9 mouse cellular contexts compared by ENCODE assay signal in genomic region chr5:115790436-115790835, GRCm38 (mm10). TPM values are rescaled to one million over a fixed set of nuclear protein-coding genes. Genes with fewer than 3 reads are reported as not detected.
DNase-seq lines count a peak whose midpoint lies in the region; ATAC-seq lines count a peak whose summit lies in the region.
"Had no signal": no experiment of that assay in that cellular context is flagged by ENCODE, and none has a peak within 500 bp of the region (broad histone marks: within the 10 kb centered on the region; RNA-seq: fewer than 3 reads in every experiment).

No protein-coding gene starts in this region.

- no peak overlapping the region for H3K4me3 ChIP-seq in forebrain, embryonic 11.5 days (ENCODE audit: low read depth, low read length)
- H3K4me3 ChIP-seq in forebrain, embryonic 16.5 days (replicated peaks; ENCODE audit: low read length), result no peak overlapping the region

- no peaks in the 10 kb centered on the region for H3K27me3 ChIP-seq in forebrain, embryonic 11.5 days (ENCODE audit: control insufficient read depth, insufficient read depth, low read length)
- H3K27me3 ChIP-seq in forebrain, embryonic 16.5 days (replicated peaks; ENCODE audit: control insufficient read depth, insufficient read depth, low read length), result no peaks in the 10 kb centered on the region

- ATAC-seq in forebrain, embryonic 11.5 days (replicated peaks; ENCODE audit: low FRiP score), result no peak
- ATAC-seq in forebrain, embryonic 16.5 days, result no peak

- no peak overlapping the region for H3K4me2 ChIP-seq in forebrain, embryonic 11.5 days (ENCODE audit: low read depth, low read length, severe bottlenecking)
- H3K4me2 ChIP-seq in forebrain, embryonic 16.5 days (ENCODE audit: low read length), result no peak overlapping the region

- intact Hi-C loops in gastrocnemius, postnatal 14 days (cut with DNase I; ENCODE audit: low total_unique reads), result no loop called here

- no peaks in the 10 kb centered on the region; the same call in 1 of the 2 replicates for H3K9me3 ChIP-seq in forebrain, embryonic 11.5 days (ENCODE audit: control insufficient read depth, low read length)
- H3K9me3 ChIP-seq in forebrain, embryonic 16.5 days (ENCODE audit: control insufficient read depth, low read length), result no peaks in the 10 kb centered on the region

- no peaks in the 10 kb centered on the region for H3K36me3 ChIP-seq in forebrain, embryonic 11.5 days (ENCODE audit: control insufficient read depth, insufficient read depth, low read length)
- H3K36me3 ChIP-seq in forebrain, embryonic 16.5 days (ENCODE audit: control insufficient read depth, insufficient read depth), result no peaks in the 10 kb centered on the region

- H3K4me1 ChIP-seq in forebrain, embryonic 11.5 days (replicated peaks; ENCODE audit: control insufficient read depth, insufficient read depth, low read length), result no peaks in the 10 kb centered on the region
- H3K4me1 ChIP-seq in forebrain, embryonic 16.5 days (replicated peaks; ENCODE audit: control insufficient read depth, insufficient read depth, low read length), result no peaks in the 10 kb centered on the region

- no peak overlapping the region for H3K9ac ChIP-seq in forebrain, embryonic 11.5 days (ENCODE audit: low read length)
- H3K9ac ChIP-seq in forebrain, embryonic 16.5 days (replicated peaks; ENCODE audit: low read depth, low read length), result no peak overlapping the region

- peak; percentile 75 for DNase-seq in forebrain, embryonic 11.5 days (ENCODE audit: low spot score)
- DNase-seq in T-cell, adult 2 months (ENCODE audit: low spot score), result peak; percentile 62
- peak; percentile 71 to 82 for DNase-seq in cerebellum, postnatal 25 days
- peak; percentile 26 for DNase-seq in gastrocnemius, postnatal 14 days
- DNase-seq in layer of hippocampus, adult 8-10 months (ENCODE audit: low spot score in 2 of 2), result peak; percentile 29 to 76
- peak; percentile 27 to 71 for DNase-seq in lung, postnatal 4 days
- DNase-seq in spleen, adult 12 weeks (ENCODE audit: low spot score), result peak; percentile 4

- 9% methylated on average over 3 of the region's 3 CpGs for WGBS in forebrain, embryonic 11.5 days
- WGBS in forebrain, embryonic 16.5 days, result 11% methylated on average over 3 of the region's 3 CpGs

- no peak overlapping the region for H3K27ac ChIP-seq in forebrain, embryonic 11.5 days (ENCODE audit: low read depth, low read length)
- H3K27ac ChIP-seq in forebrain, embryonic 16.5 days (ENCODE audit: low read length), result no peak overlapping the region
- H3K27ac ChIP-seq: macrophage had no signal

RNA-seq across cellular contexts. Expression of gene Cit, which starts 54.6 kb away (rescaled TPM):
- 44.9 and 48.9 TPM in 2 replicates for polyA plus RNA-seq in forebrain, embryonic 11.5 days (2014; fragmentation: Nextera tagmentation; extraction: Ambion mirVana)
- polyA plus RNA-seq in forebrain, embryonic 16.5 days (2015; fragmentation: Nextera tagmentation; extraction: Ambion mirVana), result 14.5 and 21.0 TPM in 2 replicates
- total RNA-seq in gastrocnemius, postnatal 14 days (2021), result 1 to 10 TPM; 2.9 to 4.6 TPM
- 10 to 100 TPM; 73.2 to 96.9 (median 79.2) TPM for total RNA-seq in layer of hippocampus, adult 8-10 months (2022)

RNA-seq across cellular contexts. Expression of gene Bicdl1, which starts 59.0 kb away (rescaled TPM):
- polyA plus RNA-seq in forebrain, embryonic 11.5 days (2014; fragmentation: Nextera tagmentation; extraction: Ambion mirVana), result 11.1 and 13.2 TPM in 2 replicates
- polyA plus RNA-seq in forebrain, embryonic 16.5 days (2015; fragmentation: Nextera tagmentation; extraction: Ambion mirVana), result 21.1 and 28.6 TPM in 2 replicates
- total RNA-seq in gastrocnemius, postnatal 14 days (2021), result 1 to 10 TPM; 2.6 to 3.9 TPM
- total RNA-seq in layer of hippocampus, adult 8-10 months (2022), result 100 to 1,000 TPM; 121 to 148 (median 130) TPM

Comparison
In these comparisons a context has a peak if more than half of its experiments do, and no peak if none do; other contexts are left out.
1. DNase-seq: peak in every context shown above with its lines; median percentile 76 in cerebellum, postnatal 25 days; 75 in forebrain, embryonic 11.5 days; 62 in T-cell, adult 2 months; 52 in layer of hippocampus, adult 8-10 months; 49 in lung, postnatal 4 days; 26 in gastrocnemius, postnatal 14 days; 4 in spleen, adult 12 weeks.
2. RNA of gene Cit, which starts 54.6 kb away (total RNA-seq): 73.2 to 96.9 TPM in layer of hippocampus, adult 8-10 months; 2.9 to 4.6 TPM in gastrocnemius, postnatal 14 days; every median in the first group is over 10 times any median in the second.
3. RNA of gene Bicdl1, which starts 59.0 kb away (total RNA-seq): 121 to 148 TPM in layer of hippocampus, adult 8-10 months; 2.6 to 3.9 TPM in gastrocnemius, postnatal 14 days; every median in the first group is over 10 times any median in the second.